Comparison of ENCODE assay signal across 12 mouse cellular contexts in genomic region chr7:113688231-113688669, GRCm38 (mm10).
DNase-seq lines count a peak whose midpoint lies in the region; ATAC-seq lines count a peak whose summit lies in the region.
"Had no signal": no experiment of that assay in that cellular context is flagged by ENCODE, and none has a peak within 500 bp of the region (broad histone marks: within the 10 kb centered on the region; RNA-seq: fewer than 3 reads in every experiment).

No protein-coding gene starts in this region.

- peak overlapping the region; percentile 67; the same call in 1 of the 2 replicates for H3K27ac ChIP-seq in hindbrain, embryonic 10.5 days
- no peak overlapping the region for H3K27ac ChIP-seq in hindbrain, embryonic 16.5 days (ENCODE audit: low read depth, low read length)
- no peak overlapping the region for H3K27ac ChIP-seq in neural tube, embryonic 15.5 days (replicated peaks)
- H3K27ac ChIP-seq in intestine, embryonic 16.5 days (ENCODE audit: low read length) = no peak overlapping the region; the same call in 1 of the 2 replicates
- H3K27ac ChIP-seq: heart, adult 2 months had no signal

- no peak overlapping the region for H3K9ac ChIP-seq in hindbrain, embryonic 16.5 days (ENCODE audit: low read depth, low read length)
- H3K9ac ChIP-seq in neural tube, embryonic 15.5 days (replicated peaks) = no peak overlapping the region
- H3K9ac ChIP-seq in intestine, embryonic 16.5 days (ENCODE audit: low read depth, low read length) = no peak overlapping the region

- peaks cover 36% of the 10 kb centered on the region for H3K4me1 ChIP-seq in hindbrain, embryonic 10.5 days (replicated peaks)
- no peaks in the 10 kb centered on the region for H3K4me1 ChIP-seq in hindbrain, embryonic 16.5 days (ENCODE audit: control insufficient read depth, insufficient read depth, low read depth, low read length)
- 0 out of 2 replicates have a peak, but pooled peaks cover 2% of the 10 kb centered on the region for H3K4me1 ChIP-seq in neural tube, embryonic 15.5 days
- 0 out of 2 replicates have a peak, but pooled peaks cover 2% of the 10 kb centered on the region for H3K4me1 ChIP-seq in intestine, embryonic 16.5 days (ENCODE audit: control insufficient read depth, insufficient read depth, low read length)

- DNase-seq in hindbrain, embryonic 10.5 days (ENCODE audit: low spot score) = peak; percentile 73
- peak; percentile 51 for DNase-seq in neural tube, embryonic 10.5 days (ENCODE audit: extremely low spot score, low spot score)
- no peak for DNase-seq in kidney, postnatal 36 days
- no peak for DNase-seq in c-Kit-positive CD71-positive TER-119-positive erythroid progenitor cells, embryonic 14.5 days (ENCODE audit: low spot score)
- no peak for DNase-seq in spleen, postnatal 10 days (ENCODE audit: low spot score in 2 of 2)
- DNase-seq: cerebellum, adult 2 months; heart, adult 2 months; kidney, postnatal 4 days had no signal

- no peak overlapping the region for H3K4me3 ChIP-seq in hindbrain, embryonic 10.5 days
- no peak overlapping the region for H3K4me3 ChIP-seq in hindbrain, embryonic 16.5 days (ENCODE audit: low read length)
- H3K4me3 ChIP-seq in neural tube, embryonic 15.5 days (replicated peaks) = no peak overlapping the region
- H3K4me3 ChIP-seq in intestine, embryonic 16.5 days (ENCODE audit: low read length) = no peak overlapping the region
- H3K4me3 ChIP-seq: heart, adult 2 months had no signal

- H3K36me3 ChIP-seq in hindbrain, embryonic 10.5 days = no peaks in the 10 kb centered on the region
- no peaks in the 10 kb centered on the region for H3K36me3 ChIP-seq in hindbrain, embryonic 16.5 days (ENCODE audit: control insufficient read depth, insufficient read depth, low read length)
- H3K36me3 ChIP-seq in neural tube, embryonic 15.5 days = no peaks in the 10 kb centered on the region
- H3K36me3 ChIP-seq in intestine, embryonic 16.5 days (ENCODE audit: control insufficient read depth, insufficient read depth, low read length) = no peaks in the 10 kb centered on the region

- H3K9me3 ChIP-seq in hindbrain, embryonic 10.5 days = no peaks in the 10 kb centered on the region
- H3K9me3 ChIP-seq in hindbrain, embryonic 16.5 days (ENCODE audit: control insufficient read depth, low read length) = no peaks in the 10 kb centered on the region
- H3K9me3 ChIP-seq in neural tube, embryonic 15.5 days (replicated peaks) = no peaks in the 10 kb centered on the region
- no peaks in the 10 kb centered on the region for H3K9me3 ChIP-seq in intestine, embryonic 16.5 days (ENCODE audit: control insufficient read depth, low read length)

- ATAC-seq in hindbrain, embryonic 16.5 days = no peak
- no peak for ATAC-seq in neural tube, embryonic 15.5 days (ENCODE audit: low FRiP score)
- peak; percentile 31; the same call in 1 of the 2 replicates for ATAC-seq in intestine, embryonic 16.5 days
- ATAC-seq: activated CD4-positive, CD25-positive, alpha-beta regulatory T cell, adult 4 months had no signal

- peaks cover 34% of the 10 kb centered on the region for H3K27me3 ChIP-seq in hindbrain, embryonic 10.5 days (ENCODE audit: insufficient read depth, poor library complexity, severe bottlenecking)
- no peaks in the 10 kb centered on the region for H3K27me3 ChIP-seq in hindbrain, embryonic 16.5 days (replicated peaks; ENCODE audit: control insufficient read depth, insufficient read depth, low read length)
- H3K27me3 ChIP-seq in neural tube, embryonic 15.5 days (replicated peaks) = no peaks in the 10 kb centered on the region
- no peaks in the 10 kb centered on the region for H3K27me3 ChIP-seq in intestine, embryonic 16.5 days (replicated peaks; ENCODE audit: control insufficient read depth, insufficient read depth, low read length)

- H3K4me2 ChIP-seq in hindbrain, embryonic 16.5 days (ENCODE audit: low read length) = no peak overlapping the region
- H3K4me2 ChIP-seq in neural tube, embryonic 15.5 days = no peak overlapping the region
- no peak overlapping the region for H3K4me2 ChIP-seq in intestine, embryonic 16.5 days (ENCODE audit: low read depth, low read length)

- 35% methylated on average over 8 of the region's 8 CpGs for WGBS in hindbrain, embryonic 10.5 days
- 57% methylated on average over 8 of the region's 8 CpGs for WGBS in hindbrain, embryonic 16.5 days
- WGBS in neural tube, embryonic 15.5 days = 50% methylated on average over 8 of the region's 8 CpGs
- 42% methylated on average over 8 of the region's 8 CpGs for WGBS in intestine, embryonic 16.5 days

Comparison
In these comparisons a context has a peak if more than half of its experiments do, and no peak if none do; other contexts are left out.
1. DNase-seq: peak in hindbrain, embryonic 10.5 days (single experiment) and neural tube, embryonic 10.5 days (single experiment); none in kidney, postnatal 36 days (0 of 2), c-Kit-positive CD71-positive TER-119-positive erythroid progenitor cells, embryonic 14.5 days (single experiment) and spleen, postnatal 10 days (0 of 2).